Mouse (Mus musculus) spleen, adult 2 months (tissue): ENCODE measurements around the gene Itpkb. TPM values are rescaled to one million over a fixed set of nuclear protein-coding genes. Genes with fewer than 3 reads are reported as not detected.
A peak's percentile ranks its signal among the peaks of the same experiment; 100 is the strongest.
"Not testable (repeated sequence)": the region's sequence is repeated elsewhere in the genome, so short reads cannot be mapped to it uniquely, and the experiment has no call there.

Experiments used
- DNase-seq, 2 experiments: peaks; one replicate each; pipeline versions ENCODE4 v3.0.0 to v3.0.0-alpha.2; 2012 to 2021; ENCODE audit warnings: low spot score in 2 of 2, low read depth in 1 of 2
- H3K27ac ChIP-seq: fragments of 200-500 bp; 2 replicates; pipeline ENCODE4 v1.5.1; 2012; ENCODE audit warnings: low read length, inconsistent platforms; ENCODE audit not compliant: insufficient read depth
- H3K27me3 ChIP-seq: fragments of 200-500 bp; 2 replicates; pipeline ENCODE4 v1.6.1; 2012; ENCODE audit warnings: mild to moderate bottlenecking, moderate library complexity, low read length, inconsistent platforms; ENCODE audit not compliant: control insufficient read depth, insufficient read depth
- H3K36me3 ChIP-seq: fragments of 200-500 bp; 2 replicates; pipeline ENCODE4 v1.6.1; 2012; ENCODE audit warnings: mild to moderate bottlenecking, low read length, inconsistent platforms; ENCODE audit not compliant: control insufficient read depth, insufficient read depth
- H3K4me1 ChIP-seq: fragments of 200-500 bp; 2 replicates; pipeline ENCODE4 v1.6.1; 2011; ENCODE audit warnings: inconsistent platforms; ENCODE audit not compliant: control insufficient read depth, insufficient read depth, insufficient read length
- H3K4me3 ChIP-seq: fragments of 200-500 bp; 2 replicates; pipeline ENCODE4 v1.5.1; 2011; ENCODE audit warnings: mild to moderate bottlenecking, inconsistent platforms; ENCODE audit not compliant: insufficient read depth, insufficient read length; ENCODE audit errors: extremely low read depth
- CTCF ChIP-seq: fragments of 200-500 bp; IDR thresholded peaks from 2 replicates; pipeline ENCODE4 v1.5.1; 2011; ENCODE audit warnings: mild to moderate bottlenecking, inconsistent platforms; ENCODE audit not compliant: insufficient read depth, insufficient read length, insufficient replicate concordance; ENCODE audit errors: extremely low read depth
- POLR2A ChIP-seq: fragments of 200-500 bp; IDR thresholded peaks from 2 replicates; pipeline ENCODE4 v1.6.1; 2011; ENCODE audit warnings: low read depth, low read length, inconsistent platforms
- WGBS: fragments of 180-500 bp; shearing (Covaris S2); methylation state at CpG from one replicate; pipeline ENCODE4 v1.1.7; 2018; 5-methylcytosine and 5-hydroxymethylcytosine counted together
- polyA plus RNA-seq: library from polyadenylated mRNA; depleted of rRNA; stranded (reverse); fragments of >200 nt; gene quantifications from 2 replicates; pipeline ENCODE4 v1.2.3, GENCODE M21; 2012

The Itpkb gene
- polyA plus RNA-seq, 1 experiment: 24.7 TPM

- Histone ChIP-seq H3K4me1 (peaks cover 47% of the 10 kb centered on the region), H3K27ac (peak overlapping the region; percentile 69), H3K4me3 (peak overlapping the region; percentile 7; the same call in 1 of the 2 replicates), H3K27me3 (no peaks in the 10 kb centered on the region), H3K36me3 (no peaks in the 10 kb centered on the region)
- DNase-seq: no peak
- TF ChIP-seq CTCF: peak; percentile 10; the same call in 1 of the 2 replicates
- TF ChIP-seq POLR2A: no peak
- 11% methylated on average over 11 of the region's 11 CpGs for WGBS
Observed at GRCm38 (mm10) chr1:180387750-180388480, 57.6 kb downstream of the Itpkb start.

- Histone ChIP-seq H3K36me3 (no peaks in the 10 kb centered on the region), H3K27ac (peak overlapping the region; percentile 65), H3K4me3 (no peak overlapping the region), H3K4me1 (peaks cover 50% of the 10 kb centered on the region), H3K27me3 (no peaks in the 10 kb centered on the region)
- no peak for DNase-seq
- WGBS: 5% methylated on average over 1 of the region's 1 CpGs
- TF ChIP-seq POLR2A (no peak), CTCF (no peak)
Observed at GRCm38 (mm10) chr1:180388481-180388880, 58.2 kb downstream of the Itpkb start.

- H3K36me3 ChIP-seq, H3K27me3 ChIP-seq, DNase-seq, H3K4me3 ChIP-seq: not testable (repeated sequence)
- peaks cover 52% of the 10 kb centered on the region for H3K4me1 ChIP-seq
- WGBS: 86% methylated on average over 11 of the region's 11 CpGs
- peak overlapping the region; percentile 65 for H3K27ac ChIP-seq
Observed at GRCm38 (mm10) chr1:180389213-180389760, 59.0 kb downstream of the Itpkb start.

- Histone ChIP-seq H3K27me3 (no peaks in the 10 kb centered on the region), H3K27ac (peak overlapping the region; percentile 83), H3K4me1 (peaks cover 48% of the 10 kb centered on the region), H3K4me3 (no peak overlapping the region), H3K36me3 (0 out of 2 replicates have a peak, but pooled peaks cover 1% of the 10 kb centered on the region)
- WGBS: 4% methylated on average over 3 of the region's 3 CpGs
- DNase-seq: peak; percentile 52 to 59
- TF ChIP-seq POLR2A (no peak), CTCF (no peak)
Observed at GRCm38 (mm10) chr1:180390321-180390731, 60.0 kb downstream of the Itpkb start.

- Histone ChIP-seq H3K4me1 (peaks cover 45% of the 10 kb centered on the region), H3K4me3 (no peak overlapping the region), H3K27me3 (no peaks in the 10 kb centered on the region), H3K27ac (peak overlapping the region; percentile 83), H3K36me3 (peaks cover 5% of the 10 kb centered on the region; the same call in 1 of the 2 replicates)
- TF ChIP-seq POLR2A (no peak), CTCF (no peak)
- DNase-seq: no peak
- WGBS: 51% methylated on average over 10 of the region's 10 CpGs
Observed at GRCm38 (mm10) chr1:180390746-180391574, 60.7 kb downstream of the Itpkb start.

- TF ChIP-seq CTCF (no peak), POLR2A (no peak)
- DNase-seq: no peak
- H3K27me3 ChIP-seq: no peaks in the 10 kb centered on the region
- no peak overlapping the region for H3K4me3 ChIP-seq
- H3K4me1 ChIP-seq: peaks cover 42% of the 10 kb centered on the region
- 88% methylated on average over 4 of the region's 4 CpGs for WGBS
- H3K27ac ChIP-seq: 0 out of 2 replicates have a peak overlapping the region, but pooled peaks have one; percentile 83
- peaks cover 5% of the 10 kb centered on the region; the same call in 1 of the 2 replicates for H3K36me3 ChIP-seq
Observed at GRCm38 (mm10) chr1:180391575-180391945, 61.3 kb downstream of the Itpkb start.
